Mouse (Mus musculus) CH12.LX (cell line): Measurements from ENCODE around the gene Hgf. TPM values are rescaled to one million over a fixed set of nuclear protein-coding genes. Genes with fewer than 3 reads are reported as not detected.

Source experiments
- DNase-seq: peaks from one replicate; pipeline ENCODE4 v3.0.0-alpha.2; 2013; ENCODE audit errors: extremely low read depth
- H3K27ac ChIP-seq: 2 replicates; pipeline ENCODE4 v1.5.1; 2012; ENCODE audit warnings: low read depth, mild to moderate bottlenecking, control low read depth, moderate library complexity; ENCODE audit not compliant: insufficient read depth
- H3K27me3 ChIP-seq: replicated peaks from 2 replicates; pipeline ENCODE3; 2012; ENCODE audit warnings: inconsistent platforms
- H3K36me3 ChIP-seq, 2 experiments: replicated peaks in 1 of 2; 2 replicates each; pipeline versions ENCODE3 to v1.6.1; 2012; ENCODE audit warnings: inconsistent platforms in 1 of 2, low read length in 1 of 2, mild to moderate bottlenecking in 1 of 2, mixed read lengths in 1 of 2, moderate library complexity in 1 of 2; ENCODE audit not compliant: control insufficient read depth in 1 of 2, insufficient read depth in 1 of 2
- H3K4me1 ChIP-seq, 2 experiments: 2 replicates each; pipeline ENCODE4 v1.6.1; 2012; ENCODE audit warnings: inconsistent platforms in 1 of 2, moderate library complexity in 1 of 2; ENCODE audit not compliant: insufficient read depth in 2 of 2, control insufficient read depth in 1 of 2
- H3K4me2 ChIP-seq: 2 replicates; pipeline ENCODE4 v1.6.1; 2012; ENCODE audit warnings: low read depth, mild to moderate bottlenecking, control low read depth; ENCODE audit not compliant: poor library complexity, insufficient read depth, severe bottlenecking
- H3K4me3 ChIP-seq, 3 experiments: fragments of 150-350 bp in 1 of 3; sonication (generic) in 1 of 3; replicated peaks in 1 of 3; 2 replicates each; pipeline versions ENCODE3 to v1.5.1; 2011 to 2012; ENCODE audit warnings: low read depth in 2 of 3, low read length in 2 of 3, mild to moderate bottlenecking in 2 of 3, moderate library complexity in 2 of 3, control low read depth in 1 of 3, improper control_type of control experiment in 1 of 3, inconsistent platforms in 1 of 3, mixed read lengths in 1 of 3; ENCODE audit not compliant: poor library complexity in 1 of 3
- H3K79me2 ChIP-seq: replicated peaks from 2 replicates; pipeline ENCODE4 v1.6.1; 2012; ENCODE audit warnings: mild to moderate bottlenecking, moderate library complexity; ENCODE audit not compliant: control insufficient read depth, poor library complexity, insufficient read depth, severe bottlenecking; ENCODE audit errors: extremely low read depth
- H3K9ac ChIP-seq: 2 replicates; pipeline ENCODE4 v1.6.1; 2012; ENCODE audit warnings: low read depth, mild to moderate bottlenecking, control low read depth, moderate library complexity; ENCODE audit not compliant: insufficient read depth
- H3K9me3 ChIP-seq: replicated peaks from 2 replicates; pipeline ENCODE3; 2012; ENCODE audit warnings: low read length, inconsistent platforms, mixed read lengths
- BHLHE40 ChIP-seq: IDR thresholded peaks from 2 replicates; pipeline ENCODE4 v1.6.1; 2011; ENCODE audit warnings: mild to moderate bottlenecking, low read depth, low read length, improper control_type of control experiment
- CHD2 ChIP-seq: IDR thresholded peaks from 2 replicates; pipeline ENCODE4 v1.6.1; 2011; ENCODE audit warnings: low read length, improper control_type of control experiment
- ELF1 ChIP-seq: IDR thresholded peaks from 2 replicates; pipeline ENCODE4 v1.6.1; 2014; ENCODE audit warnings: low read depth, mild to moderate bottlenecking, inconsistent platforms, low read length, improper control_type of control experiment
- HCFC1 ChIP-seq: IDR thresholded peaks from 2 replicates; pipeline ENCODE4 v1.6.1; 2012; ENCODE audit warnings: low read depth, mild to moderate bottlenecking, inconsistent platforms, low read length, improper control_type of control experiment
- IRF4 ChIP-seq: IDR thresholded peaks from 2 replicates; pipeline ENCODE4 v1.6.1; 2014; ENCODE audit warnings: low read depth, mild to moderate bottlenecking, inconsistent platforms, low read length, improper control_type of control experiment
- JUND ChIP-seq: conservative IDR thresholded peaks from 2 replicates; pipeline ENCODE4 v1.6.1; 2011; ENCODE audit warnings: low read depth, low read length, improper control_type of control experiment
- KAT2A ChIP-seq: IDR thresholded peaks from 2 replicates; pipeline ENCODE4 v1.6.1; 2012; ENCODE audit warnings: low read length, improper control_type of control experiment, inconsistent platforms; ENCODE audit not compliant: insufficient replicate concordance
- MAFK ChIP-seq: IDR thresholded peaks from 2 replicates; pipeline ENCODE4 v1.6.1; 2011; ENCODE audit warnings: low read length, improper control_type of control experiment; ENCODE audit not compliant: insufficient replicate concordance
- MXI1 ChIP-seq: IDR thresholded peaks from 2 replicates; pipeline ENCODE4 v1.6.1; 2011; ENCODE audit warnings: mild to moderate bottlenecking, low read depth, low read length, improper control_type of control experiment
- NELFE ChIP-seq: IDR thresholded peaks from 2 replicates; pipeline ENCODE4 v1.6.1; 2011; ENCODE audit warnings: low read depth, low read length, improper control_type of control experiment
- NRF1 ChIP-seq: IDR thresholded peaks from 2 replicates; pipeline ENCODE4 v1.6.1; 2014; ENCODE audit warnings: low read depth, mild to moderate bottlenecking, inconsistent platforms, low read length, improper control_type of control experiment, moderate library complexity
- POLR2A ChIP-seq: IDR thresholded peaks from 2 replicates; pipeline ENCODE4 v1.6.1; 2011; ENCODE audit warnings: low read depth, mild to moderate bottlenecking, improper control_type of control experiment, low read length
- POLR2AphosphoS2 ChIP-seq: IDR thresholded peaks from 2 replicates; pipeline ENCODE4 v1.6.1; 2011; ENCODE audit warnings: low read depth, low read length, improper control_type of control experiment
- RAD21 ChIP-seq: IDR thresholded peaks from 2 replicates; pipeline ENCODE4 v1.6.1; 2011; ENCODE audit warnings: low read depth, mild to moderate bottlenecking, low read length, improper control_type of control experiment, moderate library complexity
- RCOR1 ChIP-seq: conservative IDR thresholded peaks from 2 replicates; pipeline ENCODE4 v1.6.1; 2012; ENCODE audit warnings: low read depth, mild to moderate bottlenecking, inconsistent platforms, low read length, improper control_type of control experiment
- SIN3A ChIP-seq: IDR thresholded peaks from 2 replicates; pipeline ENCODE4 v1.6.1; 2012; ENCODE audit warnings: low read length, improper control_type of control experiment, inconsistent platforms
- TBP ChIP-seq: conservative IDR thresholded peaks from 2 replicates; pipeline ENCODE4 v1.6.1; 2011; ENCODE audit warnings: low read depth, low read length, improper control_type of control experiment
- UBTF ChIP-seq: IDR thresholded peaks from 2 replicates; pipeline ENCODE4 v1.6.1; 2012; ENCODE audit warnings: low read depth, mild to moderate bottlenecking, inconsistent platforms, low read length, improper control_type of control experiment, moderate library complexity
- USF1 ChIP-seq: IDR thresholded peaks from 2 replicates; pipeline ENCODE4 v1.6.1; 2014; ENCODE audit warnings: low read depth, mild to moderate bottlenecking, inconsistent platforms, low read length, improper control_type of control experiment
- USF2 ChIP-seq: conservative IDR thresholded peaks from 2 replicates; pipeline ENCODE4 v1.6.1; 2011; ENCODE audit warnings: low read depth, low read length, improper control_type of control experiment
- ZC3H11A ChIP-seq: IDR thresholded peaks from 2 replicates; pipeline ENCODE4 v1.6.1; 2012; ENCODE audit warnings: low read depth, mild to moderate bottlenecking, inconsistent platforms, low read length, improper control_type of control experiment
- ZMIZ1 ChIP-seq: IDR thresholded peaks from 2 replicates; pipeline ENCODE4 v1.6.1; 2012; ENCODE audit warnings: low read depth, mild to moderate bottlenecking, inconsistent platforms, low read length, improper control_type of control experiment
- dilution Hi-C: fragments of 300-500 bp; cut with MboI; formaldehyde crosslinking; loops from 2 replicates; pipeline ENCODE4 v1.14.3; 2020; ENCODE audit warnings: low sequenced_read_pairs; ENCODE audit not compliant: extremely low pct_unique_long_range_greater_than_20kb, extremely low pct_ligation_motif_present
- in situ Hi-C: fragments of 300-500 bp; cut with MboI; formaldehyde crosslinking; loops from 3 replicates; pipeline ENCODE4 v1.14.3; 2019; ENCODE audit warnings: low sequenced_read_pairs, low pct_ligation_motif_present, low pct_unique_long_range_greater_than_20kb, mixed read lengths
- polyA plus RNA-seq: library from polyadenylated mRNA; unstranded; fragments of >175 nt; gene quantifications from 2 replicates; pipeline ENCODE4 v1.2.1, GENCODE M21; 2012; ENCODE audit warnings: low read depth; ENCODE audit not compliant: insufficient read length
- total RNA-seq, 2 experiments: library from RNA; depleted of rRNA; stranded (reverse); fragments of 300-350 nt in 1 of 2; fragments of >200 nt in 1 of 2; gene quantifications; 2 replicates each; pipeline ENCODE4 v1.2.3; 2012 to 2014

Gene Hgf
- total and polyA plus RNA-seq, 3 experiments = not detected

- Histone ChIP-seq H3K4me2 (no peak overlapping the region), H3K9me3 (peaks cover 3% of the 10 kb centered on the region), H3K4me3 (no peak overlapping the region), H3K79me2 (no peaks in the 10 kb centered on the region), H3K4me1 (no peaks in the 10 kb centered on the region), H3K27me3 (no peaks in the 10 kb centered on the region), H3K36me3 (no peaks in the 10 kb centered on the region), H3K27ac (no peak overlapping the region), H3K9ac (no peak overlapping the region)
- no peak for TF ChIP-seq ZC3H11A
- no peak for TF ChIP-seq ELF1
- TF ChIP-seq USF2 = no peak
- no peak for TF ChIP-seq NRF1
- no peak for TF ChIP-seq KAT2A
- no peak for TF ChIP-seq MAFK
- no peak for TF ChIP-seq TBP
- no peak for TF ChIP-seq RAD21
- TF ChIP-seq MXI1 = no peak
- TF ChIP-seq POLR2AphosphoS2 = no peak
- TF ChIP-seq UBTF = no peak
- TF ChIP-seq SIN3A = no peak
- DNase-seq = no peak
- dilution Hi-C loops (no loop called here), in situ Hi-C loops (no loop called here)
These were observed 5.8 kb upstream of the Hgf start for GRCm38 (mm10) chr5:16547490-16547889.

GRCm38 (mm10) chr5:16552647-16553046 is 648 bp upstream of the Hgf start:
- Histone ChIP-seq H3K4me2 (no peak overlapping the region), H3K79me2 (no peaks in the 10 kb centered on the region), H3K27ac (no peak overlapping the region), H3K9me3 (peaks cover 15% of the 10 kb centered on the region), H3K27me3 (no peaks in the 10 kb centered on the region), H3K4me3 (no peak overlapping the region), H3K4me1 (no peaks in the 10 kb centered on the region), H3K9ac (no peak overlapping the region), H3K36me3 (no peaks in the 10 kb centered on the region)
- in situ Hi-C loops = no loop called here
- dilution Hi-C loops = no loop called here
- no peak for DNase-seq
- TF ChIP-seq RAD21 (no peak), POLR2A (no peak), ZMIZ1 (no peak), JUND (no peak), POLR2AphosphoS2 (no peak), MXI1 (no peak), ZC3H11A (no peak), IRF4 (no peak), BHLHE40 (no peak), RCOR1 (no peak), SIN3A (no peak), CHD2 (no peak), ELF1 (no peak), USF1 (no peak), NELFE (no peak), HCFC1 (no peak)
